Mouse (Mus musculus): ENCODE measurements around the gene Thy1.
A peak's percentile ranks its signal among the peaks of the same experiment; 100 is the strongest.

GRCm38 (mm10) chr9:44016304-44016703, 26.9 kb upstream of the Thy1 start:
- TF ChIP-seq REST (IDR thresholded peaks at IDR 0.05; ENCODE audit: insufficient read depth, insufficient read length): no peak
- no peak for TF ChIP-seq CEBPB (IDR thresholded peaks at IDR 0.05; ENCODE audit: insufficient read depth, poor library complexity, severe bottlenecking)
- no peak for TF ChIP-seq MAX (IDR thresholded peaks at IDR 0.05; ENCODE audit: low read depth)
- no peak for TF ChIP-seq POLR2A (IDR thresholded peaks at IDR 0.05; ENCODE audit: insufficient read length, low read depth)
- TF ChIP-seq USF1 (IDR thresholded peaks at IDR 0.05; ENCODE audit: low read depth): no peak
- no peak for TF ChIP-seq POLR2AphosphoS2 (IDR thresholded peaks at IDR 0.05; ENCODE audit: insufficient read length, low read depth)
- TF ChIP-seq TCF12 (IDR thresholded peaks at IDR 0.05; ENCODE audit: insufficient read depth, poor library complexity, severe bottlenecking): peak; percentile 28
- peak; percentile 93 to 96 (median 96) for TF ChIP-seq MYOD1 (IDR thresholded peaks at IDR 0.05; ENCODE audit: control insufficient read depth in 1 of 3, insufficient read length in 2 of 3, low read depth in 2 of 3)
- TF ChIP-seq E2F4 (IDR thresholded peaks at IDR 0.05; ENCODE audit: insufficient read depth): no peak
- no peak for TF ChIP-seq MYOG (IDR thresholded peaks at IDR 0.05; ENCODE audit: control insufficient read depth in 1 of 3, insufficient read depth in 1 of 3, insufficient read length in 2 of 3, low read depth in 2 of 3)
